Mouse (Mus musculus): ENCODE results near the gene Blmh.

- TF ChIP-seq CTCF (IDR thresholded peaks at IDR 0.05; ENCODE audit: control insufficient read depth, insufficient read depth, insufficient read length): no peak
- TF ChIP-seq MAX (IDR thresholded peaks at IDR 0.05): peak; percentile 48
- TF ChIP-seq USF1 (IDR thresholded peaks at IDR 0.05; ENCODE audit: low read depth): no peak
- TF ChIP-seq MYOD1 (IDR thresholded peaks at IDR 0.05; ENCODE audit: control insufficient read depth, insufficient read length, low read depth): peak; percentile 24
- TF ChIP-seq CEBPB (IDR thresholded peaks at IDR 0.05; ENCODE audit: low read depth): no peak
- TF ChIP-seq MYOG (IDR thresholded peaks at IDR 0.05; ENCODE audit: control insufficient read depth, extremely low read depth, insufficient read length): no peak
Observed at GRCm38 (mm10) chr11:76916539-76917229, 7.9 kb upstream of the Blmh start.

All from C2C12 (cell line).